Mouse (Mus musculus) cortical plate, adult 2 months (tissue): Measurements from ENCODE around the gene Atp6v1g3.

Experiments
- CTCF ChIP-seq: fragments of 200-500 bp; IDR thresholded peaks from 2 replicates; pipeline ENCODE4 v1.5.1; 2011; ENCODE audit warnings: mild to moderate bottlenecking, control low read depth, low read length; ENCODE audit not compliant: insufficient read depth; ENCODE audit errors: extremely low read depth
- POLR2A ChIP-seq: fragments of 200-500 bp; IDR thresholded peaks from 2 replicates; pipeline ENCODE4 v1.6.1; 2011; ENCODE audit warnings: mild to moderate bottlenecking, low read length, control low read depth; ENCODE audit not compliant: insufficient read depth; ENCODE audit errors: extremely low read depth

DNA sequence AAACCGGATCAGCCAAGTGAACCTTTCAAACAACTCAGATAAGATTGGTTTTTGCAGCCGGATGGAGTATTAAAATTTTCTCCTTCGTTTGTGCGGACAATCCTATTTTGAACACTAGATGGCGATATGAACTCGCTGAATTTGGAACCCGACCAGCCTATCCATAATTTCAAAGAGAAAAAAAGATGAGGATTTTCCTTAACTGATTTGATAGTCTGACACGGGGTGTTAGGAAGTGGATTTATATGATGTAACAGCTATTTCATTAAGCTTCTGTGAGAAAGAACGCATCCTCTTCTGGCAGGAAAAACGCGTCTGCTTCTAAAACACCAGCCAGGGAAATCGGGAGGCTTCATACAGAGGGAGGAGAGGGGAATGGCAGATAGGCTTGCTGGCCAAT, 54.8 kb downstream of the Atp6v1g3 start:
- TF ChIP-seq CTCF (peak; percentile 38; the same call in 1 of the 2 replicates), POLR2A (no peak)
